Comparison of ENCODE assay signal across 31 mouse cellular contexts in the genomic region with DNA sequence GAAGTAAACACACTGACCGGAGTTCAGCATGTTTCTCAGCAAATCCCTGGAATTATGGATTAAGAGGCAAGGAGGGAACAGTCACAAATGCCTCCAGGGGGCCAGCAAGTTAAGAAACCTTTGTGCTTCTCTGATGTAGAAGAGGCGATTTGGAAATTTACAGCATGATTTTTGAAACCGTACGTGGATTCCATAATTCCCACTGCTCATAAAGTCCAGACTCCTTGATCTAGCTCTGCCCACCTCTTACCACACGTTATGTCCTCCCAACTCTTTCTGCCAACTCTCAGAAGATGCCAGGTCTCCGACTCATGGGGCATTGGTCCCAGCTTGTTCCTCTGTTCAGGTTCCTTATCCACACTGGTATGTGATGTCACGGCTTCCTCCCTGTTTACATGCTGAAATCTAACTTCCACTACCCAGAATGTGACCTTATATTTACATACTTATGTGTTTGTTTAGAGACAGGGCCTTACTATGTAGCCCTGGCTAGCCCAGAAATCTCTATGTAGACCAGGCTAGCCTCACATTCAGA. TPM values are rescaled to one million over a fixed set of nuclear protein-coding genes. Genes with fewer than 3 reads are reported as not detected.
A peak's percentile ranks its signal among the peaks of the same experiment; 100 is the strongest.
DNase-seq lines count a peak whose midpoint lies in the region; ATAC-seq and TF ChIP-seq lines count a peak whose summit lies in the region.
"Had no signal": no experiment of that assay in that cellular context is flagged by ENCODE, and none has a peak within 500 bp of the region (broad histone marks: within the 10 kb centered on the region; RNA-seq: fewer than 3 reads in every experiment).

No protein-coding gene starts in this region.

- no peak overlapping the region for H3K9ac ChIP-seq in lung, postnatal 0 days (replicated peaks; ENCODE audit: low read depth)
- no peak overlapping the region for H3K9ac ChIP-seq in stomach, postnatal 0 days (ENCODE audit: low read length)
- H3K9ac ChIP-seq: embryonic facial prominence, embryonic 12.5 days; forebrain, embryonic 12.5 days; heart, embryonic 13.5 days; intestine, embryonic 15.5 days; limb, embryonic 13.5 days; lung, embryonic 15.5 days; midbrain, embryonic 12.5 days; stomach, embryonic 15.5 days had no signal

- H3K27me3 ChIP-seq in lung, postnatal 0 days (replicated peaks; ENCODE audit: insufficient read depth, low read length) = no peaks in the 10 kb centered on the region
- no peaks in the 10 kb centered on the region for H3K27me3 ChIP-seq in stomach, postnatal 0 days (ENCODE audit: control insufficient read depth, insufficient read depth, low read length)
- H3K27me3 ChIP-seq: embryonic facial prominence, embryonic 12.5 days; forebrain, embryonic 12.5 days; heart, embryonic 13.5 days; intestine, embryonic 15.5 days; limb, embryonic 13.5 days; lung, embryonic 15.5 days; midbrain, embryonic 12.5 days; stomach, embryonic 15.5 days had no signal

- H3K36me3 ChIP-seq in lung, postnatal 0 days (ENCODE audit: insufficient read depth, low read length) = no peaks in the 10 kb centered on the region
- H3K36me3 ChIP-seq in stomach, postnatal 0 days (ENCODE audit: control insufficient read depth, insufficient read depth, low read length) = no peaks in the 10 kb centered on the region
- H3K36me3 ChIP-seq: embryonic facial prominence, embryonic 12.5 days; forebrain, embryonic 12.5 days; intestine, embryonic 15.5 days; lung, embryonic 15.5 days; midbrain, embryonic 12.5 days; stomach, embryonic 15.5 days had no signal

- no peak for TF ChIP-seq CTCF in lung, postnatal 0 days (IDR thresholded peaks at IDR 0.05)
- TF ChIP-seq CTCF in stomach, postnatal 0 days (IDR thresholded peaks at IDR 0.05; ENCODE audit: low read depth) = no peak

- ATAC-seq in lung, postnatal 0 days = no peak; the same call in 1 of the 2 replicates
- peak; percentile 60 for ATAC-seq in granulocyte monocyte progenitor cell, adult 5-6 weeks (replicated peaks; ENCODE audit: poor library complexity, severe bottlenecking)
- peak; percentile 49; the same call in 1 of the 2 replicates for ATAC-seq in stomach, postnatal 0 days (ENCODE audit: low FRiP score, low TSS enrichment)
- ATAC-seq: hindbrain, embryonic 16.5 days; intestine, embryonic 15.5 days had no signal

- no peak for TF ChIP-seq EP300 in lung, postnatal 0 days (IDR thresholded peaks at IDR 0.05)
- no peak for TF ChIP-seq EP300 in stomach, postnatal 0 days (optimal IDR thresholded peaks at IDR 0.05)

- 66% methylated on average over 7 of the region's 7 CpGs for WGBS in lung, postnatal 0 days
- 73% methylated on average over 7 of the region's 7 CpGs for WGBS in stomach, postnatal 0 days

- DNase-seq in adrenal gland, postnatal 10 days = peak; percentile 25
- DNase-seq in adrenal gland, adult 18-20 months (ENCODE audit: low spot score in 2 of 2) = no peak
- DNase-seq in lung, postnatal 0 days (ENCODE audit: low spot score) = peak; percentile 26
- DNase-seq in lung, postnatal 25 days (ENCODE audit: low spot score) = no peak
- DNase-seq in stomach, postnatal 0 days (ENCODE audit: low spot score) = no peak
- no peak for DNase-seq in testis, postnatal 14 days (ENCODE audit: low spot score)
- no peak for DNase-seq in ovary, adult 18-20 months (ENCODE audit: low spot score)
- DNase-seq: adrenal gland, postnatal 25 days; cerebellum, adult 11-12 months; cerebellum, adult 9-11 months; embryo, embryonic 11 days; gastrocnemius, postnatal 14 days; heart, postnatal 10 days; kidney, adult 8-10 months; kidney, postnatal 4 days; right cerebral cortex, postnatal 25 days; thymus, adult 18-20 months; thymus, postnatal 36 days had no signal

- H3K4me1 ChIP-seq in lung, postnatal 0 days (ENCODE audit: insufficient read depth, low read depth, low read length) = no peaks in the 10 kb centered on the region
- H3K4me1 ChIP-seq in stomach, postnatal 0 days (replicated peaks; ENCODE audit: control insufficient read depth, insufficient read depth) = no peaks in the 10 kb centered on the region
- H3K4me1 ChIP-seq: embryonic facial prominence, embryonic 12.5 days; forebrain, embryonic 12.5 days; hindbrain, embryonic 10.5 days; intestine, embryonic 15.5 days; limb, embryonic 13.5 days; lung, embryonic 15.5 days; midbrain, embryonic 12.5 days; stomach, embryonic 15.5 days had no signal

- H3K27ac ChIP-seq in lung, postnatal 0 days (ENCODE audit: low read length) = no peak overlapping the region
- H3K27ac ChIP-seq in stomach, postnatal 0 days (replicated peaks) = no peak overlapping the region
- H3K27ac ChIP-seq: embryonic facial prominence, embryonic 12.5 days; forebrain, embryonic 12.5 days; heart, embryonic 13.5 days; hindbrain, embryonic 10.5 days; intestine, embryonic 15.5 days; kidney, postnatal 0 days; limb, embryonic 13.5 days; lung, embryonic 15.5 days; midbrain, embryonic 12.5 days; stomach, embryonic 15.5 days had no signal

- no peak overlapping the region for H3K4me2 ChIP-seq in lung, postnatal 0 days (replicated peaks; ENCODE audit: low read depth, low read length)
- no peak overlapping the region for H3K4me2 ChIP-seq in stomach, postnatal 0 days (replicated peaks; ENCODE audit: low read depth)
- H3K4me2 ChIP-seq: embryonic facial prominence, embryonic 12.5 days; forebrain, embryonic 12.5 days; heart, embryonic 13.5 days; intestine, embryonic 15.5 days; limb, embryonic 13.5 days; liver, embryonic 11.5 days; lung, embryonic 15.5 days; midbrain, embryonic 12.5 days; stomach, embryonic 15.5 days had no signal

- no peak overlapping the region for H3K4me3 ChIP-seq in lung, postnatal 0 days (ENCODE audit: low read depth, low read length)
- H3K4me3 ChIP-seq in stomach, postnatal 0 days (ENCODE audit: low read depth, low read length) = no peak overlapping the region
- H3K4me3 ChIP-seq: embryonic facial prominence, embryonic 12.5 days; forebrain, embryonic 12.5 days; heart, embryonic 13.5 days; hindbrain, embryonic 10.5 days; intestine, embryonic 15.5 days; limb, embryonic 13.5 days; lung, embryonic 15.5 days; midbrain, embryonic 12.5 days; stomach, embryonic 15.5 days had no signal

- no peaks in the 10 kb centered on the region for H3K9me3 ChIP-seq in lung, postnatal 0 days (ENCODE audit: low read length)
- no peaks in the 10 kb centered on the region for H3K9me3 ChIP-seq in stomach, postnatal 0 days (ENCODE audit: control insufficient read depth, low read length)
- H3K9me3 ChIP-seq: intestine, embryonic 15.5 days; lung, embryonic 15.5 days; stomach, embryonic 15.5 days had no signal

RNA-seq across cellular contexts. Expression of gene Irf2, which starts 7.1 kb away (rescaled TPM):
- 10 to 100 TPM; 54.7 to 56.1 TPM for total RNA-seq in adrenal gland, postnatal 10 days (2021)
- 10 to 100 TPM; 46.8 to 54.1 TPM for total RNA-seq in adrenal gland, adult 18-20 months (2021)
- 64.9 and 75.4 TPM in 2 replicates for polyA plus RNA-seq in lung, postnatal 0 days (2015; fragmentation: Nextera tagmentation; extraction: Ambion mirVana)
- 48.8 and 67.9 TPM in 2 replicates for total RNA-seq in granulocyte monocyte progenitor cell, adult 5-6 weeks (2014; fragmentation: Nextera tagmentation)
- 12.6 and 20.4 TPM in 2 replicates for total RNA-seq in granulocyte monocyte progenitor cell, adult 5-6 weeks (2017)
- 23.3 and 27.0 TPM in 2 replicates for polyA plus RNA-seq in stomach, postnatal 0 days (2015; fragmentation: Nextera tagmentation; extraction: Ambion mirVana)

Comparison
In these comparisons a context has a peak if more than half of its experiments do, and no peak if none do; other contexts are left out.
1. DNase-seq: peak in adrenal gland, postnatal 10 days (single experiment) and lung, postnatal 0 days (single experiment); none in adrenal gland, adult 18-20 months (0 of 2), lung, postnatal 25 days (single experiment), stomach, postnatal 0 days (single experiment), testis, postnatal 14 days (single experiment) and ovary, adult 18-20 months (single experiment).